Mouse (Mus musculus) left cerebral cortex, adult 11 months (tissue): ENCODE data around the gene Usf3.

Experiments
- DNase-seq: peaks from one replicate; pipeline ENCODE4 v3.0.0; 2022; ENCODE audit warnings: low spot score

Usf3 gene

DNA sequence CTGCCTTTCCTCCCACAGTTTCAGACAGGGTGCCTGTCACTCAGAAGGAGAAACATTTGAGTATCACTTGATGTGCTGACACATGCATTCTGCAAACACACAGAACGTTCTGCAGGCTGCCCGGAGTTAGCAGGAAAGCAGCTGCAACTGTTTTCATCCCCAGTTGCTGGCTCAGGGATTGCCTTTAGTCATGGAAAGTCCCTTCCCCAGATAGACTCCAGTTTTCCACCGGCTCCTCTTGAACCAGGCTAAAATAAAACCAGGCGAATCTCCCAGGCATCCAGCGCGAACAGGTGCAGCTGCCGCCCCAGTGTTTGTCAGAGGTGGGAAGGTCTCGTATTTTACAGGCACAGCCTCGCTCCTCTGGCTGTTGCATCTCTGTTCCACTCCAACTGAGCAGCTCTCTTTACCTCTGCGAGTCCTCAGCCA lies 65.8 kb downstream of the Usf3 start:
- no peak for DNase-seq

DNA sequence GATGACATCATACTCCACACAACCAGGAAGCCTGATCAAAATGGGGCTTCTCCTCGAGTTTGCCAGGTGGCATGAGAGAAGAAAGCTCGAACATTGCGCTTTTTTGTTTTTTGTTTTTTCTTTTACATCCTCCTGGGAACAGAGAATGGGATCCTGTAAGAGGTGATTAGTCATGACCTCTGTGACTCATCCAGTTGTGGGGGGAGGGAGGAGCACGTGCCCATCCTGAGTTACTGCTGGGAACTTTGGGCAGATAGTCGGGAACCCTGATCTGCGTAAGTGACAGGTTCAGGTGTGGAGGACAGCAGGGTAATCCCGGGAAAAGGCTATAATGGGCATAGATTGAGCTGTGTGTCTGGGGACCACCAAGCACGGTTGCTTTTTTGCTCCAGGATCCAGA lies 67.4 kb downstream of the Usf3 start:
- DNase-seq: no peak

DNA sequence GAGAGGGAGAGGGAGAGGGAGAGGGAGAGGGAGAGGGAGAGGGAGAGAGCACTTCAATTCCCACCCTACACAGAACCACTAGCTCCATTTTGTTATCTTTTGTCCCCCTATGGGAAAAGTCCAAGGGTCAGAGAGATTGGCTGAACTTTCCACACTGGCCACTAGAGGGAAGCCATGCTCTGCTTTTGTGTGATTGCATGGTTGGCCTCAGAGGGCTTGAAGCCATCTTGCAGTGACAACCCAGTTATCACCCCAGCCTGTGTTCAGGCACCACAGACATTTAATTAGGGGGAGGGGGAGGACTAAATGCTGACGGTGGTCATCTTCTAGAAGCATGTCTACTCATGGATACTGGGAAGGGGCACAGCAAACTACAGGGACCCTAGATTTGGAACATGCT lies 69.6 kb downstream of the Usf3 start:
- DNase-seq: peak; percentile 58

DNA sequence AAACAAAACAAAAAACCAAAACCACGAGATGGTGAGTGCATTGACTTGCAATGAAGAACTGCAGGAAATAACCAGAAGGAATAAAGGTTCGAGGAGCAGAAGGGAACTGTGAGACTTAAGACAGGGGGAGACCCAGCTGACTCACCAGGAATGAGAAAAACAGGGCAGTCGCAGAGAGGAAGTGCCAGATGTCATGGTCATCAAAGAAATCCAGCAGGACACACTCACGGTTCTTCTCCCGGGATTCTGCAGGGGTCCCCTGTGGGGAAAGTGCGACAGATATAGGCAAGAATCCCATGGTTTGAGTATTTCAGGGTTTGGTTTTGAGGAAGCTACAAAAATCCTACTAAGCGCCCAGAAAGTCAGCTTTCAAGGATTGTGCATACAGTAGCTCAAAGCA lies 70.3 kb downstream of the Usf3 start:
- DNase-seq: no peak

DNA sequence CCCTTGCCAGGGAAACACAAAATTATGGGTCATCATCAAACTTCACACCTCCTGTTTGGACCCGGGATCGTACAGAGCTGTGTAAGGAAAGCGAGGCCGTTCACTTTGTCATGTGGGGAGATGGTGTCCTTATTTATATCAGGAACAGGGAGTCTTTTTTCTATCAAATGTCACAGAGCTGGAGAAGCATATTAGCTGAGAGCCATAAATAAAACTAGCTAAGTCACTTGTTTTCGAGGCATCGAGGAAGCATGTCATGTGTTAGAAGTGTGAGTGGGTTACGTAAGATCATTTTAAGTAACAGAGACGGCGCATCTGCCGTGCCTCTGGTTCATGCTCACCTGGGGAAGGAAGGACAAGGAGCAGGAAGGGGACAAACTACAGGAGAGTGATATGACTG lies 76.9 kb downstream of the Usf3 start:
- no peak for DNase-seq

DNA sequence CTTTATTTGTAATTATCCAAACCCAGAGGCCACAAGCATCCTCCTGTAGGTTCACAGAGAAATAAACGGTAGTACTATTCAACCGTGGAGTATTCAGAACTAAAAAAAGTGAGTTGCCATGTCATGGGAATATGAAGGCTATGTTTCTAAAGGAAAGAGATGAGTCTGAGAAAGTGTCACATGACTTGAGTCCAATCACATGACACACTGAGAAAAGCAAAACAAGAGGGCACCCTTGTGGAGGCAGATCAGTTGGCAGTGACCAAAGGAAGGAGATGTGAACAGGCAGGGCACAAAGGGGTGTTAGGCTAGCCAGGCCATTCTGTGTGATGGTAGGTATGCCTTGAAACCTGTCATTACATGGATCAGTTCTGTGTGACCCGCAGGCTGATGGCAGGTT lies 79.7 kb downstream of the Usf3 start:
- no peak for DNase-seq

DNA sequence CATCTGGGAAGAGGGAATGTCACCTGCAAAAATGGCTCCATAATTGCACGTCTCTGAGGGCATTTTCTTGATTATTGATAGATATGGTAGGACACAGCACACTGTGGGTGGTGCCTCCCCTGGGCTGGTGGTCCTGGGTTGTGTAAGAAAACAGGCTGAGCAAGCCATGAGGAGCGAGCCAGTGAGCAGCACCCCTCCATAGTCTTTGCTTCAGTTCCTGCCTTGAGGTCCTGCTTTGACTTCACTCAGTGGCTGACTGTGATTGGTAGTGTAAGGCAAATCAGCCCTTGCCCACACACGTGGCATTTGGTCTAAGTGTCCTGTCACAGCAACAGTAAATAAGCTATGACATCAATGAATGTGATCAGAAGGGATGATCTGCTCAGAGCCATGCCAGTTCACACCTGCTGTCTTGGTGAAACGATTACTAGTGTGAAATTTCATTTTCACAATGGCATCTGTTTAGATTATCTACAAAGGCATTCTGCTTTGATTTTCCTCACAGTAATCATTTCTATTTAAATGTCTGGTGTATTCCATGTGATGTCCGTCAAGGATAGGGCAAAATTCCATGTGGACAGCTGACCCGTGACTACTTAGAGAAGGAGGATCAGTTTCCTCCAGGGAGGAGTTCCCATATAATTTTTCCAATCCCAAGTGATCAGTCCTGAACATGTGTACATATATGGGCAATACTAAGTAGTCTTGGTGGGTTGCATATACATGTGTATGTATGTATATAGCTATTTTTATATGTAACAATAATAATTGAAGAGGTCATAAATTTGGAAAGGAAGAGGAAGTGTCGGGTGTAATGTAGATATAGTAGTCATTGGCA lies 81.0 kb downstream of the Usf3 start:
- DNase-seq: no peak

DNA sequence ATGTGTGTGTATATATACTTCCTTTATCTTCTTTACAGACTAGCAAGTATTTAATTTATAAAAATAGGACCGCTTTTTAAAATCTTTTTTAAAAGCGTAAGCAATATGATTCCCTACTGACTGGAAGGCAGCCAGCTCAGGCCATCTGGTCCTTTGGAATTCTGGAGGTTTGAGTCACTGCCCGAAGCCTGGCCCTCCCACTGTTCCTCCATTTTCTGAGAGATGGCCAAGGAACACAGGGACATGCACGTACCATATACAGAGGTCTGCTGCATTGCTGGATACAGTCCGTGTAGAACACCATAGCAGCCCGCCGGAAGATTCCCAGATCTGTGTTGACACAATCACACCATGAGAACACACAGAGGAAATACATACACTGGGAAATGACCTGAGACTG lies 81.7 kb downstream of the Usf3 start:
- DNase-seq: no peak

DNA sequence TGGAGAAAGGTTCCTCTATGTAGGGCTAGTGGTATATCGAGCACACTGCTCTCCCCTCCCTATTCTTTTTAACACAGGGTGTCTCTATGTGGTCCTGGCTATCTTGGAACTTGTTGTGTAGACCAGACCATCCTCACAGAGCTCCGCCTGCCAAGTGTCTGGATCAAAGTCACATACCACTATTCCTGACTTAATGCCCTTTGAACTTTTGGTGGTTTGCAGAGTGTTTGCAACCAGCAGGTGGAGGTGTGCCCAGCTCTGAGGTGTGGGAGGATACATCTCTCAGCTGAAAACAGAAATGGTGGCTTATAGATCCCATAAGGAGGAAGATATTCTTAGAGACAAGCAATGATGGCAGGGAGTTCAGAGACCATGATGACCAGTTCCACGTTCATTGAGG lies 84.4 kb downstream of the Usf3 start:
- no peak for DNase-seq

DNA sequence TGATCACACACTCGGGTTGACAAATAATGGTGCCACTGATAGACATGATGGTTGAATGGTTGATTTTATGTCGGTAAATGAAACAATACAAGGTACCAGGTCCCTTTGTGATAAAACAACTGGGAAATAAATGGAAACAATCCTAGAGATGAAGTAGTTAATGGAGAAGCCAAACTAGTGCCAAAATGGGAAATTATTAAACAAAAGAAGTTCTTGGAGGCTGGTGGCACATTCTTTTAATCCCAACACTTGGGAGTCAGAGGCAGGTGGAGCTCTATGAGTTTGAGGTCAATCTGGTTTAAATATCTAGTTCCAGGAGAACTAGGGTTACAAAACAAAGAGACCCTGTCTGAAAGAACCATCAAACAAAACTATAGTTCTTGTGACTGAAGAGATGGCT lies 91.9 kb downstream of the Usf3 start:
- no peak for DNase-seq

DNA sequence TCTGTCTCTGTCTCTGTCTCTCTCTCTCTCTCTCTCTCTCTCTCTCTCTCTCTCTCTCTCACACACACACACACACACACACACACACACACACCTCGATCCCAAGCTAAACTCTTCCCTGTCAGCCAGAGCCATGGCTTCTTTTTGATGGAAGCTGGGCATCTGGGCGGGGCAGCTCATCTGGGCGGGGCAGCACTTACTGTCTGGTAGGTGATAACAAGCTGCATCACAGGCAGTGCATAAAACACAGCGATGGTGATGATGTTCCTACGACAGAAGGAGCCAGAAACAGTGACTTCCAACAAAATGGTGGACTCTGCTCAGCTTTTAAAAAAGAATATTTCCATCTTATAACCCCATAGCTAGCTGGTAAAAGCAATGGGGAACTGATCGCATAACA lies 92.5 kb downstream of the Usf3 start:
- DNase-seq: no peak

DNA sequence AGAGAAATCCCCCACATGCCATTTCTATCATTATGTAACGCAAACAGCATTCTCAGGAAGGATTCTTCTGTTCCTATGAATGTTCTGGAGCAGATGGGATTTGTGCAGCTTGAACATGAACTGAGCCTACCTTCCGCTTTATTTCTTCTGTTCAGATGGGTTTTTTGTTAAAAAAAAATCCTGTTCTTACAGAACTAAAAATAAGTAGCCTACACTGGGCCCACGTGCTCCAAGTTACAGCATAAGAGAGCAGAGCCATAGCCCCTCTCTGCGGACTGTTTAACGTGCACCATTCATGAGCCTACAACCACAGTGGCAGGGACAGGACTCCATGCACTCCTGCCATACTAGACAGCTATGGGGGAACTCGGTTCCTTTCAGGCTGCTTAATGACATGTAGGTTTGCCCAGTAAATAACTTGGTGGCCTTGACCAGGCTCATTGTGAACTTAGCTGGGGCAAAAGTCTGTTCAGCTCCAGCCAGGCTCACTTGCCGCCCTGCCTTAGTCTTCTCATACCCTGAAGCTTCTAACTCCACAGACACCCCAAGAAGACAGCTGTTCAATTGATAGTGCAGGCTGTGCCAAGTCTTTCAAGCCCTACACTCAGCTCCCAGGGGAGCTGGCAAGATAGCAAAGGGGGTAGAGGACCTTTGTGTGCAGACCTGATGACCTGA lies 95.6 kb downstream of the Usf3 start:
- DNase-seq: peak; percentile 32

DNA sequence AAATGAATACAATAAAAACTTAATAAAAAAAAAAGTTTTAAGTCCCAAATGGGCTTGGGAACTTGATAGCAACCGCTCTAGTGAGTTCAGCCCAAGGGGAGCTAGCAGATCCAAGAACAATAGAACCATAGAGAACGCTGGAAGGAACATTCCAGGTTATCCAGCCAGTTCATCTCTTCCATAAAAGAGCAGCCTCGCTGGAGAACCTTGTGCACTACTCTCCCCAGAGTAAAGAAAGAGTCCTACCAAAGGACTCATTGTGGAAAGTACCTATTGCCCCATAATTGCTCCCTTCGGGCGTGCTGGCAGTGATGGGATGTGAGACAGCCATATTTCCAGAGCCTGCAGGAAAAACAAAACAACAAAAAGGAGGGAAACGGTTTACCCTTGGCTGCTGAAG lies 96.5 kb downstream of the Usf3 start:
- no peak for DNase-seq

DNA sequence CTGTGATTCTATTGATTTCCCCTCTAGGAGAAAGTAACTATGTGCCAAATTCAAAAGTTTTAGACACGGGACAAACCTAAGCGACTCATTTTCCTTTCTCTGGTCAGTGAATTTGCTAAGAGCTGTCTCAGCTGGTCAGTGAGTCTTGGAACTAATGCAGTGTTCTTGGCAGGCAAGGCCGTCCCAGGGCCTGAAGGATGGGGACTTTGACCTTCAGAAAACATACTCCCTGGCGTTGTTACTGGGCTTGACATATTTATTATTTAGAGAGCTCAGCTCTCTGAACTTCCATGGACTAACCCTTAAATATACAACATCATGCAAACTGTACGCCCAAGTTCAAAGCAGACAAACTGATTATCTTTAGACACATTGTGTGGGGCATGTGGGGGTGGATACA lies 97.6 kb downstream of the Usf3 start:
- DNase-seq: no peak

DNA sequence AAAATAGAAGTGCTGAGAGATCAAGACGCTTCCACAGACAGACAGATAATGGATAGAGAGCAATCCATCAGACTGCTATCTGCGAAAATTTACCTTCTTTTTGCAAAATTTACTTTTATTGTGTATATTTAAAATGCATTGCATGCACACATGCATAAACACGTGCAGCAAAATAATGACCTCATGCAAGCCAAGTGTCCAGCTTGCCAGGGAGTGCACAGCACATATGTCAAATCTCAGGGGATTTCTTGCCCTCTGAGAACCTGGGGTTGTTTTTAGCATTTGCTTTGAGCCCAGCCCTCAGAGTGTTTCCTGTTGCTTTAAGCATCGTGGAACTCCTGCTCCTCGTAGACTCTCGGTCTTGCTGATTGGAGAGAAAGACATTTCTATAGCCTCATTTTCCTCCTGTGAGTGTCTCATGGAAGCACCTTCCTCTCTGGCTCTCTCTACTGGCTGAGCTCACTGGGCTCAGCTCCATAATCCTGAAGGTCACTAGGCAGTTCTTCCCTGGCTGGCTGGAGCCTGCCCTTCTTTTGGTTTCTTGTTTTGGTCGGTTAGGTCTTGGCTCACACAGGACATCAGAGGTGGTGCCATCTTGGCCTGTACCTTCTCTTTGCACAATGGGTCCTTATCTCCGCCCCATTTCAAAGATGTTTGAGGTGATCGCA lies 98.5 kb downstream of the Usf3 start:
- no peak for DNase-seq
